Mouse (Mus musculus): Measurements from ENCODE around the gene Ndufc2.
"Not testable (repeated sequence)": the region's sequence is repeated elsewhere in the genome, so short reads cannot be mapped to it uniquely, and the experiment has no call there.

Gene Ndufc2

GRCm38 (mm10) chr7:97427778-97428420 is 28.1 kb downstream of the Ndufc2 start:
- DNase-seq: no peak

GRCm38 (mm10) chr7:97429705-97430104 is 29.9 kb downstream of the Ndufc2 start:
- peak; percentile 15 for DNase-seq

- not testable (repeated sequence) for DNase-seq
Measured at GRCm38 (mm10) chr7:97433517-97433916, 33.7 kb downstream of the Ndufc2 start.

GRCm38 (mm10) chr7:97434517-97434916 is 34.7 kb downstream of the Ndufc2 start:
- no peak for DNase-seq

- no peak for DNase-seq
Measured at GRCm38 (mm10) chr7:97438986-97439385, 39.2 kb downstream of the Ndufc2 start.

- DNase-seq: no peak
Measured at GRCm38 (mm10) chr7:97446171-97446925, 46.5 kb downstream of the Ndufc2 start.

- DNase-seq: no peak
Measured at GRCm38 (mm10) chr7:97447050-97447531, 47.3 kb downstream of the Ndufc2 start.

- DNase-seq: not testable (repeated sequence)
Measured at GRCm38 (mm10) chr7:97451023-97451422, 51.2 kb downstream of the Ndufc2 start, which contains the start of gene Kctd14. Gene Kctd14, plus strand, starts transcription at chr7:97451323.

- DNase-seq: no peak
Measured at GRCm38 (mm10) chr7:97452196-97452595, 52.4 kb downstream of the Ndufc2 start.

GRCm38 (mm10) chr7:97453141-97453921 is 53.5 kb downstream of the Ndufc2 start:
- DNase-seq: peak; percentile 87

- no peak for DNase-seq
Measured at GRCm38 (mm10) chr7:97454795-97455194, 55.0 kb downstream of the Ndufc2 start.

GRCm38 (mm10) chr7:97455577-97455976 is 55.8 kb downstream of the Ndufc2 start:
- DNase-seq: no peak
